Mouse (Mus musculus) megakaryocyte, adult 5-6 weeks (primary cell): ENCODE results near the gene Ifit2. TPM values are rescaled to one million over a fixed set of nuclear protein-coding genes. Genes with fewer than 3 reads are reported as not detected.
"Not testable (repeated sequence)": the region's sequence is repeated elsewhere in the genome, so short reads cannot be mapped to it uniquely, and the experiment has no call there.

ENCODE experiments used
- ATAC-seq: 2 replicates; pipeline ENCODE4 v1.8.0; 2016; ENCODE audit warnings: mild to moderate bottlenecking, inconsistent platforms; ENCODE audit not compliant: poor library complexity, severe bottlenecking
- total RNA-seq, 2 experiments: library from RNA; stranded (forward) in 1 of 2; stranded (reverse) in 1 of 2; fragments of 153-499, 151-499 nt in 1 of 2; fragments of 221-1000, 200-1000 nt in 1 of 2; gene quantifications; 2 replicates each; pipeline versions ENCODE4 v1.2.3 to v1.2.4; 2015 to 2017

Gene Ifit2
- total RNA-seq, 2 experiments from 2014 or later = 10.2 to 21.2 TPM

GRCm38 (mm10) chr19:34546211-34546610, 4.3 kb upstream of the Ifit2 start:
- no peak for ATAC-seq

DNA sequence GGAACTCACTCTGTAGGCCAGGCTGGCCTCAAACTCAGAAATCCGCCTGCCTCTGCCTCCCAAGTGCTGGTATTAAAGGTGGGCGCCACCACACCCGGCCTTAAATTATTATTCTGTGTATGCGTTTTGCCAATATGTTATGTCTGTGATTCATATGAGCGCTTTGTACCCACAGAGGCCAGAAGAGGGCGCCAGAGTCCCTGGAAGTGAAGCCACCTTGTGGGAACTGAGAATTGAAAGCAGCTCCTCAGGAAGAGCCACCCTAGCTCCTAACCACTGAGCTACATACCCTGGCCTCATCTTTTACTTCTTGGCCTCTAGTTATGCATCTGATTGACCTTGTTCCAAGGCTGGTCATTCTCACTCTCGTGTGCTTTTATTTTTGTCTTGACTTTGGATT, 2.5 kb upstream of the Ifit2 start:
- ATAC-seq = peak; percentile 81

DNA sequence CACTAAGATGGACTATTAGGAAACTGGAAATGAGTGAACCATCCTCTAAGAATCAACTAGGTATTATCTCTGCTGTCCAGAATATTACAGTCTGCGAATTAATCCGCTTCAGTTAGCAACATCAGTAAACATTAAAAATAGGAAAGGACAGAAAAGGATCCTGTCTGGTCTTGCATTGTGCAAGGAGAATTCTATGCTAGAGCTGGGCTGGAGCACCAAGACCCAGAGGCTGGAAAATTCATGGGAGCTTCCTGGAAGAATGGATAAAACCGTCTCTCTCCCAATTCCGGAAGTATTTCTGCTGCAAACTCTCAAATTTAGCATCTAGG, 325 bp upstream of the Ifit2 start:
- ATAC-seq = no peak; the same call in 1 of the 2 replicates

GRCm38 (mm10) chr19:34551981-34552380, 1.5 kb downstream of the Ifit2 start:
- no peak for ATAC-seq

DNA sequence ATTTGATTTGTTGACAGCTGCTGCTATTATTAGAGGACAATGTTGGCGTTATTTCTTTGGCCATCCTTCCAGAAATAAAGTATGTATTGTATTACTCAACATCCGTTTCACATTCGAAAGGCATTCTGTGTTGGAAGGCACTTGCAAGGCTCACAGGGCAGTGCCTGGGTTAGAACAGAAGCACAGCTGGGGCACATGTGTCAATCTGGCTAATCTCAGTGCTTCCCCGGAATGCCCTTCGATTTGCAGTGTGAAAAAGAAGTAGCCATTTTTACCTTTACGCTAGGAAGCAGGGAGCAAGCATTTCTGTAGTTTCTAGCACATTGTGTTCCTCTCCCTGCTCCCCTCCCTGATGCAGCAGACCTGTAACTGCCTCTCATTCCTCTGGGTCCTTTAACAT, 2.5 kb downstream of the Ifit2 start:
- no peak for ATAC-seq

GRCm38 (mm10) chr19:34553522-34553921, 3.0 kb downstream of the Ifit2 start:
- ATAC-seq = no peak

- ATAC-seq = no peak
Measured at GRCm38 (mm10) chr19:34554061-34554460, 3.6 kb downstream of the Ifit2 start.

- no peak for ATAC-seq
Measured at GRCm38 (mm10) chr19:34556621-34557020, 6.1 kb downstream of the Ifit2 start.

DNA sequence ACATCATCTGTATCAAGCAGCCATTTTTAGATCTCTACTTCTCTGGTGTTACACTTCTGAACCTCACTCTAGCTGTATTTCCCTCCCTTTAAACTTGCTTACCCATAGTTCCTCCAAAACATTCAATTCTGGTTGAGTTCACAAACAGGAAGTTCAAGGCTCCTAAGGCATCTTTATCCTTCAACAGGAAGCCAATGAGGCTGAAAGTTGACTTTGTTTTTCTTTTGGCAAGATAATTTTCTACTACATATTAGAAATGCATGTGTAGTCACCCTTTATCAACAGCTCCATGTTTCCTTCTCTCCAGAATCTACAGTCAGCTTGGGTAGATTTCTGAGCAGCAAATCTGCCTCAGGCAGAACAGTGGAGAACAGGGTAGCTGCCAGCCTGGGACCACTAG, 12.1 kb downstream of the Ifit2 start:
- no peak for ATAC-seq

DNA sequence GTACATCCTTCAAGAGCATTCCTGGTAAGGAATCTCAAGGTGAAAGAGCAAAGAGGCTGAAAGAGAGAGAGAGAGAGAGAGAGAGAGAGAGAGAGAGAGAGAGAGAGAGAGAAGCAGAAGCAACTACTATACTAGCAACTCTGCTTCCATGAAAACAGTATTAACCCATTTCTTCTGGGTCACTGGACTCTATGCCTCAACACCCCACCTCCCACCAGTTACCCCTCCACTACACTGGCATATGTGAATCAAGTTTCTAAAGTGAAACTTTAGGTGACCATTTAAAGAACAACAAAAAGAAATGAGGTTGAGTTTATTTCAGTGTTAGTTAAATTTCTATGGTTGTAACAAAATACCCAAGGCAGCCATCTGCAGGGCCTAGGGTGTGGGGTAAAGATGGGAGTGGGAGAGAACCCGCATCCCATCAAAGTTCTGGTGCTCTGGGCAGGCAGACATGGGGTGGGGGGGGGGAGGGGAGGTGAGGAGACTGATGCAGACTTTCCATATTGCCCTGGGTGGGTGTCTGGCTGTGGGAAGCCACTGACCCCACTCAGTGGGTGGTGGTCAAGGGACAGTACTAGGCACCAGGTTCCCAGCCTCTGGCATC, 15.8 kb downstream of the Ifit2 start:
- no peak for ATAC-seq

DNA sequence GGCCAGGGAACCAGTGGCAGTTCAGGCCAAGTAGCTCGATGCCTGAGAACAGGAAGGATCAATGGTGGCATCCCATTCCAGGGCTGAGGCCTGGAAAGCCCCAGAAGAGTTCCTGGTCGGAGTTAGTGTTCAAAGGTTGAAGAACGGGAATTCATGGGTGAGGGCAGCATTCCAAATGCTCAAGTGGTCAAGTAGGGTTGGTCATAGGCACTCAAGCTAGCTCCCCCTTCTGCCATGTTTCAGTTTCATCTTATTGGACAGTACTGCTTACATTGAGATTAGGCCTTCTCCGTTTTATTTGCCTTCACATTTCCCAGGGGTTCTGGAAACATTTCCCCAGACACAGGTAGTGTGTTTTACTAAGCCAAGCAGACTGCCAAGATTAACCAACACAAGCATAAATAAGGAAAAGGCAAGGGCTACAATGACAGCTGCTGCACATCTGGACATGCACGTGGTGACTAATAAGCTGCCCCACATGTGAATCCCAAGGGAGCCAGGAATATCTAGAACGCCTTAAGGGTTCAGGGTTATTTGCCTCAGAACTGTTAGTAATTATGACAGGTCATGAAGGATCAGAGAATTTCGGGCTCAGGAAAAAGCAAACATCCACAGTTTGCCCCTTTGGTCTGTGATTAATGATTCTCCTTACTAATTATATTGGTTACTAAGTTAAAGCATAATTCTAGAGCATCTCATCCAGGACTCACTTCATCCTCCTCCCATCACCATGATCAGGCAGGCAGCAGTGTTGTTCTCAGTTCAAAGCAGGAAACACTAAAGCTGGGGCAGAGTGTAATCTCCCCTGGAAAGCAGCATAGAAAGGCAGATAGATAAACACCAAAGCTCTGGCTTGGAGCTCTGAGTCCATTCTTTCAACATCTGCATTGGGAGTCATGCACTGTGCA, 18.7 kb downstream of the Ifit2 start:
- no peak for ATAC-seq

- peak; percentile 52 for ATAC-seq
Measured at GRCm38 (mm10) chr19:34569896-34570476, 19.5 kb downstream of the Ifit2 start.

DNA sequence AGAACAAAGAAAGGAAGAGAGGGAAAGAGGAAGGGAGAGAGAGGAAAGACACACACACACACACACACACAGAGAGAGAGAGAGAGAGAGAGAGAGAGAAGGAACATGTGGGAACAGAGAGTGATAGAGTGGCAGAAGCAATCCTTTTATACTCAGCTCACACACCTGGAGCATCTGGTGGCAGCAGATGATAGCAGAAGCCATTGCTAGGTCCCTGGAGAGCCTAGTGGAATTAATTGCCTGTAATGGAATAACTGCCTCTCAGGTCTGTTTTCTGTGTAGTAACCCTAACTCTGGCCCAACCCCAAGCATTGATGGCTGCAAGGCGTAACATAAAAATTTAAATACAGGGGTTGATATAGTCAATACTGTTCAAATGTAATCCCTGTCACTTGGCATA, 20.6 kb downstream of the Ifit2 start:
- no peak for ATAC-seq

DNA sequence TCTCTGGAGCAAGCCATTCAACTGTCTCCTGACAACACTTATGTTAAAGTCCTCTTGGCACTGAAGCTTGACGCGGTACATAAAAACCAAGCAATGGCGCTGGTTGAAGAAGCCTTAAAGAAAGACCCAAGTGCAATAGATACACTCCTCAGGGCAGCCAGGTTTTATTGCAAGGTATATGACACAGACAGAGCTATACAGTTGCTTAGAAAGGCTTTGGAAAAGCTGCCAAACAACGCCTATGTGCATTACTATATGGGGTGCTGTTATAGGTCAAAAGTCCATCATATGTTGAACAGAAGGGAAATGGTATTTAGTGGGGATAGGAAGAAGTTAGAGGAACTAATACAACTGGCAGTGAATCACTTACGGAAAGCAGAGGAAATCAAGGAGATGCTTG, 23.2 kb downstream of the Ifit2 start:
- ATAC-seq = no peak

- no peak for ATAC-seq
Measured at GRCm38 (mm10) chr19:34577121-34577520, 26.6 kb downstream of the Ifit2 start.

GRCm38 (mm10) chr19:34582696-34583095, 32.2 kb downstream of the Ifit2 start:
- ATAC-seq = peak; percentile 75

GRCm38 (mm10) chr19:34583126-34583766, 32.8 kb downstream of the Ifit2 start, which contains the start of gene Ifit3:
Gene Ifit3 (plus strand): TSS chr19:34583531.
- ATAC-seq = peak; percentile 90

GRCm38 (mm10) chr19:34585740-34586458, 35.4 kb downstream of the Ifit2 start:
- not testable (repeated sequence) for ATAC-seq

GRCm38 (mm10) chr19:34587898-34588692, 37.6 kb downstream of the Ifit2 start:
- ATAC-seq = 0 out of 2 replicates have a peak, but pooled peaks have one; percentile 10

GRCm38 (mm10) chr19:34588959-34589358, 38.5 kb downstream of the Ifit2 start:
- ATAC-seq = peak; percentile 14; the same call in 1 of the 2 replicates
